Mouse (Mus musculus): ENCODE measurements at regions not wholly inside any gene's neighbourhood (a gene's known extent, or its start where the extent isn't known, plus 50 kb on each side); places are given as distances from the start of the nearest gene placed in this dataset. TPM values are rescaled to one million over a fixed set of nuclear protein-coding genes. Genes with fewer than 3 reads are reported as not detected.

DNA sequence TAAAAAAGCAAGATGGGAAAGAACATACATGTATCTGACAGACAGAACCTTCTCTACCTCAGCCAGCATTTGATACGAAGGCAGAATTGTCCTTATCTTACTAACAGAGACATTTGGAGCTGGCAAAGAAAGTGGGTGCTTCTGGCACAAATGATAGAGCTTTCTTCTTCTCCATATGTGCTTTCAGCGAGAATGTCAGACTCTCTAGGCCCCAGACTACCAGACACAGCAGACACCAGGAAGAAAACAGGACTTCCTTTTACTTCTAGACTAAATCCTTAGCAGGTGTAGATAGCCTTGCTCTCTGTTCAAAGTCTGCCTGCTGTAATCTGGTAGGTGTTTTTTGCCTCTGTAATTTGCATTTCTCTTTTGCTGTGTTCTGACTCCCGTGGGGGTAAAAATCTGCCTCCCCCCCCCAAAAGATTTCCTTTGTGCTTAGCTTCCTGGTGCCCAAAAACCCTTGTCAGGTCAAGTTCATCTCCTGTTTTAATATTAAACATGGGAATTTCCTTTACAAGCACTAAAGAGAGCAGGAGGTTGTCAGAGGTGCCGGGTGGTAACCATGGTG, 74.7 kb upstream of the Pmfbp1 start:
- Histone ChIP-seq H3K9ac (ENCODE audit: low read depth, low read length) (no peak overlapping the region), H3K9me3 (replicated peaks; ENCODE audit: control insufficient read depth, low read length) (no peaks in the 10 kb centered on the region), H3K4me1 (ENCODE audit: control insufficient read depth, low read depth, low read length) (no peaks in the 10 kb centered on the region), H3K27me3 (ENCODE audit: control insufficient read depth, insufficient read depth, low read depth, low read length) (no peaks in the 10 kb centered on the region), H3K36me3 (ENCODE audit: control insufficient read depth, insufficient read depth) (no peaks in the 10 kb centered on the region), H3K27ac (ENCODE audit: low read length) (no peak overlapping the region), H3K4me3 (ENCODE audit: low read depth, low read length) (no peak overlapping the region), H3K4me2 (ENCODE audit: low read depth, low read length) (no peak overlapping the region)
- WGBS (ENCODE audit: insufficient replicate concordance) = 40% methylated on average over 4 of the region's 4 CpGs
- no peak for ATAC-seq (ENCODE audit: low read depth)

DNA sequence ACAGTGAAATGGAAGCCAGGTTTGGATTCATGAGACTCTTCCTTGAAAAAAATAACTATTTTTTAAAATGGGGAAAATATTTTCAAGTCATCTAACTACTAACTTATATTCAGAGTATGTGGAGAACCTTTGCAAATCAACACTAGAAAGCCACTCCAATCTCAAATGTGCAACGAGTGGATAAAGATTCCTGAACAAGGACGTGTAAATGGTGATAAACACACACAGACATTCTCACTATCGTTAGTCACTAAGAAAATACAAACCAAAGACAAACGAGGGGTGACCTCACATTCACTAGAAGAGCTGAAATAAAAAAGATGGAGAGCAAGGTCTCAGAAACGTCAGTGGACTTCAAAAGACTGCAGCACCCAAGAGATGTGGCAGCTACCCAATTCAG, 69.8 kb upstream of the Pmfbp1 start:
- no peak overlapping the region for H3K4me2 ChIP-seq (ENCODE audit: low read depth, low read length)
- WGBS (ENCODE audit: insufficient replicate concordance) = 42% methylated on average over 5 of the region's 5 CpGs
- H3K27me3 ChIP-seq (ENCODE audit: control insufficient read depth, insufficient read depth, low read depth, low read length) = no peaks in the 10 kb centered on the region
- H3K9ac ChIP-seq (ENCODE audit: low read depth, low read length) = no peak overlapping the region
- H3K9me3 ChIP-seq (replicated peaks; ENCODE audit: control insufficient read depth, low read length) = no peaks in the 10 kb centered on the region
- H3K4me3 ChIP-seq (ENCODE audit: low read depth, low read length) = no peak overlapping the region
- H3K36me3 ChIP-seq (ENCODE audit: control insufficient read depth, insufficient read depth) = no peaks in the 10 kb centered on the region
- no peak overlapping the region for H3K27ac ChIP-seq (ENCODE audit: low read length)
- H3K4me1 ChIP-seq (ENCODE audit: control insufficient read depth, low read depth, low read length) = no peaks in the 10 kb centered on the region
- no peak for ATAC-seq (ENCODE audit: low read depth)

DNA sequence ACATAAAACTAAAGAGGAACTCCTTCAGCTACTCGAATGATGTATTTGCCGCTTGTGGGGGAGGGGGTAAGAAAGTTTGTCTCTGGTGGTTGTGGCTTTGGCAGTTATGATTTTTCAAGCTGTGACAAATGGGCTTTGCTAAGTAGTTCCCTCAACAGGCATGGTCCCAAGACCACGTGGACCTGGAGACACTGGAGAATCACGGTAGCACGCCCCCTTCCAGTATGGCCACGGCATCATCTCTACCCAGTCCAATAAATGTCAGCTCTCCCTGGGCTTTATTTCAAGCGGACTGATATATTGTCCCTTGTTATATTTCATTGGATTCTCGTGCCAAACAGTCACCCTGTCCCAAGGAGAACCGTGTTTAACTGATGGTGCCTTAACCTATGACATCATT, 65.3 kb upstream of the Pmfbp1 start:
- Histone ChIP-seq H3K4me3 (ENCODE audit: low read depth, low read length) (no peak overlapping the region), H3K4me1 (ENCODE audit: control insufficient read depth, low read depth, low read length) (no peaks in the 10 kb centered on the region), H3K4me2 (ENCODE audit: low read depth, low read length) (no peak overlapping the region), H3K9ac (ENCODE audit: low read depth, low read length) (no peak overlapping the region), H3K27me3 (ENCODE audit: control insufficient read depth, insufficient read depth, low read depth, low read length) (no peaks in the 10 kb centered on the region), H3K27ac (ENCODE audit: low read length) (no peak overlapping the region), H3K9me3 (replicated peaks; ENCODE audit: control insufficient read depth, low read length) (no peaks in the 10 kb centered on the region), H3K36me3 (ENCODE audit: control insufficient read depth, insufficient read depth) (no peaks in the 10 kb centered on the region)
- WGBS (ENCODE audit: insufficient replicate concordance) = 60% methylated on average over 9 of the region's 9 CpGs
- ATAC-seq (ENCODE audit: low read depth) = no peak

DNA sequence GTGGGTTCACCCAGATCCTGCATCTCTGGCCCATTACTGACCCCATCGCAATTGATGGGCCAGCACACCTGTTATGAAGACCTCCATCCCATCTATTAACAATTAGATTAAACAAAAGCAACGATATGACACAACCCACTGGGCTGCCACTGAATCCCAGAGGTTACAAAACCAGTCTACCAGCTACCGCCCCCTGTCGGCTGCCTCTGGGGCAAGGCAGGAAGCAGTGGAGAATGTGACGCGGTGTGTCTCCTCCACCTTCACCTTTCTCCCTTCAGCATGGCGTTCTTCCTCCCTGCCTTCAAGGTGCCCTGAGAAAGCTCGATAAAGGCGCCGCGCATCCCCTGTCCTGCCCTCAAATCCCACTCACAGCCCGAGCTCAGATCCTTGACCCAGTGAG, 59.3 kb upstream of the Pmfbp1 start:
- Histone ChIP-seq H3K4me2 (ENCODE audit: low read depth, low read length) (no peak overlapping the region), H3K36me3 (ENCODE audit: control insufficient read depth, insufficient read depth) (no peaks in the 10 kb centered on the region), H3K9ac (ENCODE audit: low read depth, low read length) (no peak overlapping the region), H3K4me1 (ENCODE audit: control insufficient read depth, low read depth, low read length) (no peaks in the 10 kb centered on the region), H3K27ac (ENCODE audit: low read length) (no peak overlapping the region), H3K9me3 (replicated peaks; ENCODE audit: control insufficient read depth, low read length) (no peaks in the 10 kb centered on the region), H3K27me3 (ENCODE audit: control insufficient read depth, insufficient read depth, low read depth, low read length) (no peaks in the 10 kb centered on the region), H3K4me3 (ENCODE audit: low read depth, low read length) (no peak overlapping the region)
- WGBS (ENCODE audit: insufficient replicate concordance) = 69% methylated on average over 12 of the region's 12 CpGs
- no peak for ATAC-seq (ENCODE audit: low read depth)

DNA sequence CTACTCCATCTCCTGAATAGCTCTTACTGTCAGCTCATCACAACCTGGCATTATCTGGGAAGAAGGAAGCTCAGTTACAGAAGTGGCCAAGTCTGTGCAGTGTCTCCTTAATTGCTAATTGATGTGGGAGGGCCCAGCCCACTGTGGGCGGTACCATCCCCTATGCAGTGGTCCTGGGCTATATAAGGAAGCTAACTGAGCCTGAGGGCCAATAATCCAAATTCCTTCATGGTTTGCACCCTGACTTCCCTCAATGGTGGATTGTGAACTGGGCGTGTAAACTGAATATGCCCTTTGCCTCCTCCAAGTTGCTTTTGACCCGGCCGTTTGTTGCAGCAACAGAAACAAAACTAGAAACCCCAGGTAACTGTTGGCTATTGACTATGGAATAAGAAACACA, 57.8 kb upstream of the Pmfbp1 start:
- H3K9me3 ChIP-seq (replicated peaks; ENCODE audit: control insufficient read depth, low read length) = no peaks in the 10 kb centered on the region
- no peak overlapping the region for H3K4me2 ChIP-seq (ENCODE audit: low read depth, low read length)
- H3K27me3 ChIP-seq (ENCODE audit: control insufficient read depth, insufficient read depth, low read depth, low read length) = no peaks in the 10 kb centered on the region
- no peak overlapping the region for H3K27ac ChIP-seq (ENCODE audit: low read length)
- H3K36me3 ChIP-seq (ENCODE audit: control insufficient read depth, insufficient read depth) = no peaks in the 10 kb centered on the region
- no peak overlapping the region for H3K4me3 ChIP-seq (ENCODE audit: low read depth, low read length)
- WGBS (ENCODE audit: insufficient replicate concordance) = 78% methylated on average over 4 of the region's 4 CpGs
- H3K9ac ChIP-seq (ENCODE audit: low read depth, low read length) = no peak overlapping the region
- no peak for ATAC-seq (ENCODE audit: low read depth)
- H3K4me1 ChIP-seq (ENCODE audit: control insufficient read depth, low read depth, low read length) = no peaks in the 10 kb centered on the region

DNA sequence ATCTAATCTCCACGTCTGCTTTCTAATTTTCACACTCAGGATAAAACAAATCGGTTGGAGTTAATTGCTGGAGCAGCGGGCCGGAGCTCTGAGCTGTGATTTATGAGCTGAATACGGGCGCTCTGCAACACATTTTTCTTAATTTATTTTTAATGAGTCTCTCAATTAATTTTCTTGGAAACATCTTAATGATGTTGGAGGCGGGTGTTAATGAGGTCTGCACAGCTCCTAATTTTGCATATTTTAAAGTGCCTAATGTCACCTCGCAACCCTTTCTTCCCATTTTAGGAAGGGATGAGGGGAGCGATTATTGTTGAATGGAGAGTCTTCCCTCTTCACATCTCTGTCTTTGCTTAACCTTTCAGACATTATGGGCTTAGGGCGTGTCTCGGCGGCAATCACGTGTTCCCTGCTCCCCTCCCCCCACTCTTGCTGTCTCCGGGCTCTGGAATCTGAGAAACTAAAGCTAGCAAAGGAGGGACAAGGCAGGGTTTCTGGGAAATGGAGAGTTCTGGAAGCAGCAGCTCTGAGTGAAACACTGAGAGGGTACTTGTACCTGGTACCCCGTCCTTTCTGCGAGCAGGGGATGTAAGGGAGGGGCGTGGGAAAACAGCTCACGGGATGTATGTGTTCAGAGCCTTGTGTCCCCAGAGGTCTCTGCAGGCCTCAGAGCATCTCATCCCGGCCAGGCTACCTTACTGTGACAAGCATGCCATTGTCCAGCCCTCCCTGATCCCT, 56.8 kb upstream of the Pmfbp1 start:
- Histone ChIP-seq H3K36me3 (ENCODE audit: control insufficient read depth, insufficient read depth) (no peaks in the 10 kb centered on the region), H3K4me1 (ENCODE audit: control insufficient read depth, low read depth, low read length) (no peaks in the 10 kb centered on the region), H3K27ac (ENCODE audit: low read length) (no peak overlapping the region), H3K9ac (ENCODE audit: low read depth, low read length) (no peak overlapping the region), H3K9me3 (replicated peaks; ENCODE audit: control insufficient read depth, low read length) (no peaks in the 10 kb centered on the region), H3K27me3 (ENCODE audit: control insufficient read depth, insufficient read depth, low read depth, low read length) (no peaks in the 10 kb centered on the region), H3K4me3 (ENCODE audit: low read depth, low read length) (no peak overlapping the region), H3K4me2 (ENCODE audit: low read depth, low read length) (no peak overlapping the region)
- ATAC-seq (ENCODE audit: low read depth) = no peak
- 62% methylated on average over 19 of the region's 19 CpGs for WGBS (ENCODE audit: insufficient replicate concordance)

DNA sequence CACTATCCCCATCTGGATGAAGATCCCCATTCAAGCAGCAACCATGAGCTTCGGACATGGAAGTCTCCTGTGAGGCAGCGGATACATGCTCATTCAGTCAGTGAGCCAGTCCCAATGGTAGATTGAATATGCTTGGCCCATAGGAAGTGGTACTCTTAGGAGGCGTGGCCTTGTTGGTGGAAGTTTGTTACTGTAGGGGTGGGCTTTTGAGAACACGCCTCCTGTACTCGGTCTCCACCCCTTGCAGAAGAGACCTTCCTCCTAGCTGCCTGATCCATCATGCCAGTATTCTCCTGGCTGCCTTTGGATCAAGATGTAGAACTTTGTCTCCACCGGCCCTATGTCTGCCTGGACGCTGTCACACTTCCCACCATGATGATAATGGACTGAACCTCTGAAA, 55.3 kb upstream of the Pmfbp1 start:
- no peak for ATAC-seq (ENCODE audit: low read depth)
- no peak overlapping the region for H3K4me2 ChIP-seq (ENCODE audit: low read depth, low read length)
- H3K4me1 ChIP-seq (ENCODE audit: control insufficient read depth, low read depth, low read length) = no peaks in the 10 kb centered on the region
- no peaks in the 10 kb centered on the region for H3K27me3 ChIP-seq (ENCODE audit: control insufficient read depth, insufficient read depth, low read depth, low read length)
- H3K36me3 ChIP-seq (ENCODE audit: control insufficient read depth, insufficient read depth) = no peaks in the 10 kb centered on the region
- no peak overlapping the region for H3K27ac ChIP-seq (ENCODE audit: low read length)
- no peak overlapping the region for H3K4me3 ChIP-seq (ENCODE audit: low read depth, low read length)
- no peaks in the 10 kb centered on the region for H3K9me3 ChIP-seq (replicated peaks; ENCODE audit: control insufficient read depth, low read length)
- H3K9ac ChIP-seq (ENCODE audit: low read depth, low read length) = no peak overlapping the region
- WGBS (ENCODE audit: insufficient replicate concordance) = 85% methylated on average over 7 of the region's 7 CpGs

Small RNA genes lying in the stretch of these regions (microRNA-seq; reads per million reads assigned to microRNA genes)
- gene Gm23163 = not detected
